Mouse (Mus musculus) bone marrow, adult 2 months (tissue): ENCODE measurements around the gene Cyld.

Source experiments
- CTCF ChIP-seq: fragments of 200-500 bp; IDR thresholded peaks from 2 replicates; pipeline ENCODE4 v1.5.1; 2011; ENCODE audit warnings: low read length, control low read depth; ENCODE audit not compliant: control insufficient read depth, insufficient read depth
- POLR2A ChIP-seq: fragments of 200-500 bp; IDR thresholded peaks from 2 replicates; pipeline ENCODE4 v1.6.1; 2011; ENCODE audit warnings: low read depth, mild to moderate bottlenecking, control low read depth, low read length, borderline replicate concordance; ENCODE audit not compliant: control insufficient read depth

DNA sequence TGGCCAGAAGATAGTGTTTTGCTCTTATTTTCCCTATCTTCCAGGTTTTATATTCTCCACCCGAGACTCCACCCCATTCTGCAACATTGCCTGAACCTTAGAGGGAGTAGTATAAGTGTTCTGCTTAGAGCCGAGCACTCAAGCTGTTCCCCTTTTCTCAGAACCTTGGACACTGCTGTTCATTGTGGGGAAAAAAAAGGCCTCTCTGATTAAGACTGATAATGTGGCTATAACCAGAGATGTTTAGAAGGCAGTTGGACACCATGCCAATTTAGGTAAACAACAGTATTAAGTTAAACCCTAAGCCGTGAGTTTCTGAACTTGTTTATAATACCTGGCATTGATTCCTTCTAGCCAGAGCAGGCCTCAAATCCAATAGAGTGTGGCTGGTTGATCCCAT lies 6.0 kb downstream of the Cyld start:
- no peak for TF ChIP-seq POLR2A
- no peak for TF ChIP-seq CTCF
